Mouse (Mus musculus): ENCODE results near the gene Olfr921.

DNA sequence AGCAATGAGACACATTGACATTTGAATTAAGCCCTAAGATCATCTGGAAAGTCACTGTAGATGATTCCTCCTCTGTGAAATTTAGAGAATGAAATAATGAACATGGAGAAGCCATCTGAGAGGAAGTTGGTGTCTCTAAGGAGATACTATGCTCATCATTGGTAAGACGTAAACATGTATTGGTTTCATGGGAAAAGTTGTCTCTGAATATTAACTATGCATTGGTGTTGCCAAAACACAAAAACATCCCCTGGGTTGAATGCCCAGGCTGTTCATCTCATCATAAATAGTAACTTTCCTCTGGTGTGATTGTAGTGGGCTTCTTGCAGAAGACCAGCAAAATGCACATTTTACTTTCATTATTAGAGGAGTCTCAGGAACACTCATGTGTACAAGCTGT lies 53.4 kb downstream of the Olfr921 start, which contains the start of gene Olfr923:
- no peak for TF ChIP-seq ZNF384 (IDR thresholded peaks at IDR 0.05; ENCODE audit: low read depth, low read length)
- TF ChIP-seq MAFK (IDR thresholded peaks at IDR 0.05; ENCODE audit: insufficient read depth, low read depth, low read length), result no peak
- TF ChIP-seq CHD2 (IDR thresholded peaks at IDR 0.05; ENCODE audit: low read depth, low read length), result no peak
- no peak for TF ChIP-seq HCFC1 (IDR thresholded peaks at IDR 0.05; ENCODE audit: borderline replicate concordance, insufficient read depth, low read length)
